Mouse (Mus musculus): ENCODE results near the gene Cx3cr1.

DNA sequence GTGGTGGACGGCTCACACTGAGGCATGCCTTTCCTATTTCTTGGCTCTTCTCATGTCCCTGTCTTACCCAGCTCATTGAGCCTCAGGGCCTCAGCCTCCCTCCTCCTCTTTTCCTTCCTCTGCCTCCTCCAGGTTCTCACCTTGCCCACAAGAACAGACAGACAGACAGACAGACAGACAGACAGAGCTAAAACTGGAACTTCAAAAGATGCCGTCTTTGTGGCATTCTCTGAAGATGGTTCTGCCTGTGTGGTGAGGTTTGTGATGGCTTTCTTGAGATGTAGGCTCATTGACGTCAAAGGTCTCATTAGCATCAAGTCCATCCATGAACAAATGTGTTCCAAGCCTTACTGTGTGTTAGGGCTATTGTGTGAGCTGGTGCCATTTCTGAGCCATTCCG, 13.0 kb upstream of the Cx3cr1 start:
- TF ChIP-seq CTCF (conservative IDR thresholded peaks at IDR 0.05; ENCODE audit: low read length), result no peak
- TF ChIP-seq POU5F1 (IDR thresholded peaks at IDR 0.05; ENCODE audit: borderline replicate concordance, low read length), result no peak
- no peak for TF ChIP-seq NANOG (IDR thresholded peaks at IDR 0.05; ENCODE audit: borderline replicate concordance, low read length)
